Mouse (Mus musculus) limb, embryonic 10.5 days (tissue): ENCODE data around the gene Retnla. TPM values are rescaled to one million over a fixed set of nuclear protein-coding genes. Genes with fewer than 3 reads are reported as not detected.
"Not testable (repeated sequence)": the region's sequence is repeated elsewhere in the genome, so short reads cannot be mapped to it uniquely, and the experiment has no call there.

Experiments used
- DNase-seq: peaks from one replicate; pipeline ENCODE4 v3.0.0-alpha.2; 2017; ENCODE audit warnings: low spot score
- H3K27ac ChIP-seq: fragments of 300-500 bp; sonication (generic); 2 replicates; pipeline ENCODE4 v1.5.1; 2016; ENCODE audit warnings: mild to moderate bottlenecking
- H3K27me3 ChIP-seq: fragments of 300-500 bp; sonication (generic); 2 replicates; pipeline ENCODE4 v1.6.1; 2016; ENCODE audit warnings: low read depth, mild to moderate bottlenecking; ENCODE audit not compliant: poor library complexity, severe bottlenecking
- H3K36me3 ChIP-seq: fragments of 300-500 bp; sonication (generic); 2 replicates; pipeline ENCODE4 v1.6.1; 2016; ENCODE audit warnings: mild to moderate bottlenecking, moderate library complexity
- H3K4me1 ChIP-seq: fragments of 300-500 bp; sonication (generic); 2 replicates; pipeline ENCODE4 v1.6.1; 2016
- H3K4me3 ChIP-seq: fragments of 300-500 bp; sonication (generic); 2 replicates; pipeline ENCODE4 v1.5.1; 2016; ENCODE audit warnings: mild to moderate bottlenecking, moderate library complexity
- H3K9me3 ChIP-seq: fragments of 300-500 bp; sonication (generic); replicated peaks from 2 replicates; pipeline ENCODE4 v1.6.1; 2016; ENCODE audit warnings: mild to moderate bottlenecking
- WGBS: fragments of 180-500 bp; shearing (Covaris S2); methylation state at CpG from one replicate; pipeline ENCODE4 v1.1.7; 2016; 5-methylcytosine and 5-hydroxymethylcytosine counted together
- polyA plus RNA-seq: library from polyadenylated mRNA; unstranded; fragments of >200 nt; fragmentation: Nextera tagmentation; extraction: Ambion mirVana; gene quantifications from 2 replicates; pipeline ENCODE4 v1.2.1, GENCODE M21; 2016

Gene Retnla
- polyA plus RNA-seq, 1 experiment from 2014 or later = not detected

GRCm38 (mm10) chr16:48833626-48834025, 8.7 kb upstream of the Retnla start:
- H3K4me3 ChIP-seq = not testable (repeated sequence)
- 83% methylated on average over 1 of the region's 1 CpGs for WGBS

DNA sequence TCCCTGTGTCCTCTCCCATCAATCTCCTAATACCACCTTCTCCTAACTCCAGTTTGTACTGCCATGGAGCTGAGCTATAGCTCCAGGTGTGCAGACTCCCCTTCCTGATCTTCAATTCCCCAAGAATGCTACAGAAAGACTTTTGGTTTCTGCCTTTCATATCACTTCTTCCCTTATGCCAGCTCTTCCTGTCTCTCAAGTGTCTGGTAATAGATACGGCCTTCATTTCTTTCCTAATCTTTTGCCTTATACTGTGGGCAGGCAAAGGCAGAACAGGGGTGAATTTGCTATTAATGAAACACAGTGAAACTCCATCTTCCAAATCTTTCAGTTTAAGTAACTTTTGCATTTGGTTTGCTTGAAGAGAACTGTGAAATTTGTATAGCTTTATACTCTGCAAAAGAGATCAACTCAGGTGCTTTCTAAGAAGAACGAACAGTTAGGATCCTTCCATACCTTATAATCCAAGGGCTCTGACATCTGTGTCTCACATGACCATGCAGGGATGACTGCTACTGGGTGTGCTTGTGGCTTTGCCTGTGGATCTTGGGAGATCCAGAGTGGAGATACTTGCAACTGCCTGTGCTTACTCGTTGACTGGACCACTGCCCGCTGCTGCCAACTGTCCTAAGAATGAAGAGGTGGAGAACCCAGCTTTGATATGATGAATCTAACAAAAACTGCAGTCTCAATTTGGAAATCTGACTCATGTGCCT, 1.5 kb downstream of the Retnla start:
- no peak for DNase-seq
- H3K4me3 ChIP-seq = no peak overlapping the region
- 90% methylated on average over 4 of the region's 4 CpGs for WGBS
- no peaks in the 10 kb centered on the region for H3K27me3 ChIP-seq
- no peaks in the 10 kb centered on the region for H3K4me1 ChIP-seq
- no peaks in the 10 kb centered on the region for H3K9me3 ChIP-seq
- H3K36me3 ChIP-seq = no peaks in the 10 kb centered on the region
- H3K27ac ChIP-seq = no peak overlapping the region

More at GRCm38 (mm10) chr16:48833626-48834025, 8.7 kb upstream of the Retnla start:
- not testable (repeated sequence) for H3K27ac ChIP-seq, H3K9me3 ChIP-seq, H3K4me1 ChIP-seq, DNase-seq, H3K36me3 ChIP-seq, H3K27me3 ChIP-seq

- H3K4me3 ChIP-seq, H3K9me3 ChIP-seq, DNase-seq, H3K27ac ChIP-seq, H3K4me1 ChIP-seq, H3K36me3 ChIP-seq, H3K27me3 ChIP-seq: not testable (repeated sequence)
- 89% methylated on average over 1 of the region's 1 CpGs for WGBS
These were observed 22.7 kb downstream of the Retnla start for GRCm38 (mm10) chr16:48865004-48865403.

- H3K4me1 ChIP-seq = no peaks in the 10 kb centered on the region
- H3K27ac ChIP-seq = no peak overlapping the region
- no peak overlapping the region for H3K4me3 ChIP-seq
- no peak for DNase-seq
- H3K9me3 ChIP-seq = no peaks in the 10 kb centered on the region
- no peaks in the 10 kb centered on the region for H3K27me3 ChIP-seq
- no peaks in the 10 kb centered on the region for H3K36me3 ChIP-seq
- WGBS = 63% methylated on average over 2 of the region's 2 CpGs
These were observed 25.3 kb downstream of the Retnla start for GRCm38 (mm10) chr16:48867690-48868089.

- Histone ChIP-seq H3K27ac (no peak overlapping the region), H3K36me3 (no peaks in the 10 kb centered on the region), H3K27me3 (no peaks in the 10 kb centered on the region), H3K9me3 (no peaks in the 10 kb centered on the region), H3K4me1 (no peaks in the 10 kb centered on the region), H3K4me3 (no peak overlapping the region)
- WGBS = 91% methylated on average over 1 of the region's 1 CpGs
- no peak for DNase-seq
These were observed 26.3 kb downstream of the Retnla start for GRCm38 (mm10) chr16:48868663-48869062.

- Histone ChIP-seq H3K36me3 (no peaks in the 10 kb centered on the region), H3K27me3 (no peaks in the 10 kb centered on the region), H3K9me3 (no peaks in the 10 kb centered on the region), H3K4me1 (no peaks in the 10 kb centered on the region), H3K27ac (no peak overlapping the region), H3K4me3 (no peak overlapping the region)
- WGBS = 80% methylated on average over 3 of the region's 3 CpGs
- DNase-seq = no peak
These were observed 27.3 kb downstream of the Retnla start for GRCm38 (mm10) chr16:48869671-48870070.

DNA sequence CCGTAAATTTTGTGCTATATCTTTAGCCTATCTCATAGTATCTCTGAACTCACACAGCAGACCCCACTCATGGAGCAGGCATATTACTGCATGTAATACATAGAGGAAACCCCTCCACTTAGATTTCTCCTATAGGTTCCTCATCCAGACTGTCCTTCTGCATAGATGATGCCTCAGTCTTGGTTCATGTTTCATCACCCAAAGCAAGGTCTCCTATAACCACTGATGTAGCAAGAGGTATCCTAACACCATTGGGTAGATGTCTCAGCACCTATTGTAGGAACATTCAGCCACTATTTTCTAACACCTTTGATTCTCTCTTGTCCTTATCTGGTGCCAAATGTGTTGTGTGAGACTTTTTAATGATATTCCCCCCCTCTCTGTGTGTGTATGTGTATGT, 29.4 kb downstream of the Retnla start:
- Histone ChIP-seq H3K4me1 (no peaks in the 10 kb centered on the region), H3K36me3 (no peaks in the 10 kb centered on the region), H3K4me3 (no peak overlapping the region), H3K9me3 (no peaks in the 10 kb centered on the region), H3K27ac (no peak overlapping the region), H3K27me3 (no peaks in the 10 kb centered on the region)
- 91% methylated on average over 1 of the region's 1 CpGs for WGBS
- DNase-seq = no peak

GRCm38 (mm10) chr16:48872321-48872720, 30.0 kb downstream of the Retnla start, which contains the start of gene Retnlg:
Gene Retnlg (plus strand): TSS chr16:48872621.
- Histone ChIP-seq H3K4me1 (no peaks in the 10 kb centered on the region), H3K4me3 (no peak within 1 kb of the TSS), H3K27me3 (no peaks in the 10 kb centered on the region), H3K9me3 (no peaks in the 10 kb centered on the region), H3K27ac (no peak within 1 kb of the TSS), H3K36me3 (no peaks in the 10 kb centered on the region)
- DNase-seq = no peak
- 81% methylated on average over 4 of the region's 4 CpGs for WGBS

DNA sequence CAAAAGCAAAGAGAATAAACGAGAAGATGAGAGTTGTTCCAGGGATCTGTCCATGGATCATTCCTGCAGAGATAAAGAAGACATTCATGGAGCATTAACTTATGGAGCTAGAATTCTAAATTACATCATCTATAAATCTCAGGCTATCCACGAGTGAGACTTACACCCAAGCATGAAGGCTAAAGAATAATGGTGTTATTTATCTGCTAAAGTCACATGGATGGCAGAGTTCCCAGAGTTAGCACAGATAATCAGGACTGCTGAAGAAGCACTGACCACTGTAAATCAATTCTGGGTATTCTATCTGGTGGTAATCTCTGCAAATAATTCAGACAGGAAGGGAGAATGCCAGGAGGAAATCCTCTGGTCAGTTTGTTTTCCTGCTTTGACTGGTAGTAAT, 48.4 kb downstream of the Retnla start:
- Histone ChIP-seq H3K4me1 (no peaks in the 10 kb centered on the region), H3K27ac (no peak overlapping the region), H3K27me3 (no peaks in the 10 kb centered on the region), H3K4me3 (no peak overlapping the region), H3K9me3 (no peaks in the 10 kb centered on the region), H3K36me3 (no peaks in the 10 kb centered on the region)
- DNase-seq = no peak
- 79% methylated on average over 2 of the region's 2 CpGs for WGBS

Other genes with a start within 250 kb of the Retnla start
- gene Trat1, start 70.5 kb upstream of the Retnla start, polyA plus RNA-seq = not detected in 2 replicates
- gene Retnlb, start 25.7 kb upstream of the Retnla start, polyA plus RNA-seq = not detected in 2 replicates
- gene Retnlg, start 30.1 kb downstream of the Retnla start, polyA plus RNA-seq = not detected in 2 replicates
- gene Dzip3, start 151.6 kb downstream of the Retnla start, polyA plus RNA-seq = 26.2 and 37.4 TPM in 2 replicates
- 40.7 and 45.2 TPM in 2 replicates for gene Cip2a, start 151.6 kb downstream of the Retnla start, polyA plus RNA-seq
- 0.13 and 0.20 TPM in 2 replicates for gene Myh15, start 214.9 kb downstream of the Retnla start, polyA plus RNA-seq